Mouse (Mus musculus) ZHBTc4 (cell line): ENCODE results near the gene Ncoa6.
"Not testable (repeated sequence)": the region's sequence is repeated elsewhere in the genome, so short reads cannot be mapped to it uniquely, and the experiment has no call there.

Experiments used
- DNase-seq: peaks from one replicate; pipeline ENCODE4 v3.0.0-alpha.2; 2011; ENCODE audit warnings: low read depth, low spot score

The Ncoa6 gene

DNA sequence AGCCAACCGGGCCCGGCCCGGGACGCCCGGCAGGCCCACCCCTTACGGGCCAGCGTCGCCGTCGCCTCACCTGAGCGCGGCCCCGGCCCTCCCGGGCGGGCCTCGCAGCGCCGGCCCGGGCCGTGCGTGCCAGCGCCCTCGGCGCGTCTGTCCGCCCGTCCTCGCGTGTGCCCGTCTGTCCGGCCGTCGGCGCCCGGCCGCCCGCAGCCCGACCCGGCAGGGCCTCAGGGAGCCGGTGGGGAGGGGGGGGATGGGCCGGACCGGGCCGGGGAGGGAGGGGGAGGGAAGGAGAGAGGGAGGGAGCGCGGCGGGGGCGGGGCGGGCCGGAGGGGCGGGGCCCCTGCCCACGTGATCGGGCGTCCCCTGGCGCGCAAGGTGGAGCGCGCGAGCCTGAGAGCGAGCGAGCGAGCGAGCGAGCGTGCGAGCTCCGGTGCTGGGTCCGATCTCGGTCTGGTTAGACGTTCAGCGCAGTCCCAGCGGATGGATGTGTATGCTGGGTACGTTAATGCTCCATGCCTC lies at the start of gene Ncoa6:
Gene Ncoa6, minus strand, starts transcription at position 325 of the 519 bp plus-strand sequence.
- peak; percentile 90 for DNase-seq

DNA sequence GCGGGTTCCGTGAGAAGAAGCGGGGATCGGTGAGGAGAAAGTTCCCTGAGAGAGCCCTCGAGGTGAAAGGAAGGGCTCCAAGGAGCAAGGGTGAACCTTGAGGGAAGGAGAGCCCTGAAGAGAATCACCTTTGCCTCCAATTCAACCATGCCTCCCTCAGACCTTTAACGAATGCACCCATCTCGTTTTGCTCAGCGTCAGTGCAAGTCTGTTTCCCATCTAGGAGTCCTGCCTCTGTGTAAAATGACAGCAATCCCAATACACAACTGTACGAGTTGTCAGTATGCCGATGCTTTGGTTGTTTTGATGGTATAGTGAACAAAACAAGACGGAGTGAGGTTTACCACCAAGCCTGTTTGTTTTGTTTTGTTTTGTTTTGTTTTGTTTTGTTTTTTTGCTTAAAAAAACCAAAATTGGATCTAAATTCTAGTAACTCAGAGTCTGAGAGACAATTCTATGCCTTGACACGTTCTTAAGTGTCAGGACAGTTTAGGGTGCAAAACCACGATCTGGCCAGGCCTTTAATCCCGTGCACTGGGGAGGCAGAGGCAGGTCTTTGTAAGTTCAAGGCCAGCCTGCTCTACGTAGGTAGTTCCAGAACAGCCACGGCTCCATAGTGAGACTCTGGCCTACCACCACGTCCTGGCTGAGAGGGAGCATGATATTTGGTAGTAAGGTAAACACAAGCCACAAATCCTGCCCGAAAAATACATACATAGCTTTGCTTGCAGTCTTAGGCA lies 45.0 kb upstream of the Ncoa6 start:
- DNase-seq, result peak; percentile 17

DNA sequence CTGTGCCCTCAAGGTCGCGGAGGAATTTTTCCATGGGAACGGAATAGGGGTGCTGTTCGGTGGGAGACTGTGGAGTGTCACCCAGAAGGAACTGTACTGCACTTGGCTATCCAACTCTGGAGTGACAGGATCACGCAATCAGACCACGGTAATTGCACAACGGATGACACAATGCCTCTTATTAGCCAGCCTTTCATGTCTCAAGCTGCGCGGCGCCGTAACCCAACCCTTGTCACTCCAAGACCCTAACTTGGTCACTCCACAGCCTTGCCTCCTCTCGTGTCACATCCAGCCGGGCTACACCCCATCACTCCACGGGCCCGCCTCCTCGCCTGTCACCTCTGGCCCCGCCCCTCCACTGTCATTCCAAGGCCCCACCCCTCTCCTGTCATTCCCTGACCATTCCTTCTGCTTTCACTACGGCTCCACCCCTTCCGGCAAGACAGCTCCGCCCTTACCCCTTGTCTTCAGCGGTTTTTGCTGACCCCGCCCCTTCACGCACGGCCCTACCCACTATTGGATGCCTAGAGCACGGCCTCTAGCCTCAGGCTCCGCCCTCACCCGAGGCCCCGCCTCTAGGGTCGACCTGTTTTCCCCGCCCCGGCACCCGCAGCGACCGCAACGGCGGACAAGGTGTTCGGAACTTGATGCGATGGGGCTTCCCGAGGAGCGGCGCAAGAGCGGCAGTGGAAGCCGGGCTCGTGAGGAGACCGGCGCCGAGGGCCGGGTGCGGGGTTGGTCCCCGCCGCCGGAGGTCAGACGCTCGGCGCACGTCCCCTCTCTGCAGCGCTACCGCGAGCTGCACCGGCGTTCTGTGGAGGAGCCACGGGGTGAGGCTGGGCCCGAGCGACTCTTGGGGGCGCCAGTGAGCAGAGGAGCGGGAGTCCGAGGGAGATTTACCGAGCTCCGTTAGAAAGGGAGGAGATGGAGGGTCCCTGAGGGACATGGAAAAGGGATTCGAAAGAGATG lies 44.0 kb upstream of the Ncoa6 start, which contains the start of the genes Acss2 and Ggt7:
Gene Acss2, plus strand, starts transcription at position 494 of the 969 bp plus-strand sequence.
Gene Ggt7, minus strand, starts transcription at position 783 of the 969 bp plus-strand sequence.
- peak; percentile 99 for DNase-seq

DNA sequence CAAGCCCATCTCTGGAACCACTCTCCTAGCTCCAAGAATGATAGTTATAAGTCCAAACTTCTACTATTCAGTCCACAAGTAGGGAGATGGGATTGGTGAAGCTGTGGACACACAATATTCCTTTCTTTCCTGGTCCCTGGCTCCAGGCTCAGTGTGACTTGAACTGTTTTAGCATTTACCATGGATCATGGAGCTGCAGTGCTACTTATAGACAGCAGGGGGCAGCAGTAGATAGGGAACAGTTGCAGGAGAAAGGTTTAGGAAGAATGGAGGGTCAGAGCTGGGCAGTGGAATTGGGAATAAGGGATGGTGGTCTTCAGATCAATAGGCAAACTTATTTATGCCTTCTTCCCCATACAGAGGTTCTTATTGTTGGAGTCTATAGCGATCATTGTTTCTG lies 42.2 kb upstream of the Ncoa6 start:
- peak; percentile 58 for DNase-seq

DNA sequence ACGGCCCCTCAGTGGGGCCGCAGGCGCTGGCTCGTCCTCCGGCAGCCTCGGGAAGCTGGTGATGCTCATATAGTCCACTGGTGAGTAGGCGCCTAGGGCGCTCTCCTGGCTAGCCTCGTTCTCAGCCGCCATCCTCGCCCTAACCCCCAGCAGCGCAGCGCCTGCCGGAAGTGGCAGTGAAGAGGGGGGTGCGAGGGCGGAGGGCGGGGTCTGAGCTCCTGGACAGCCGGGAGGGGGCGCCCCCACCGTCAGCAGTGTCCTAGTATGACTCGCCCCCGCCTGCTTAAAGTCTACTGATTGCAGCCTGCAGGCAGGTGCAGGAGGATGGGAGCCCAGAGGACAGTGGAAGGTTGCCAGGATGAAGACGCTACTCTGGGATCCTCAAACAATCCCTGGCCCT lies 41.0 kb upstream of the Ncoa6 start:
- DNase-seq, result peak; percentile 64

DNA sequence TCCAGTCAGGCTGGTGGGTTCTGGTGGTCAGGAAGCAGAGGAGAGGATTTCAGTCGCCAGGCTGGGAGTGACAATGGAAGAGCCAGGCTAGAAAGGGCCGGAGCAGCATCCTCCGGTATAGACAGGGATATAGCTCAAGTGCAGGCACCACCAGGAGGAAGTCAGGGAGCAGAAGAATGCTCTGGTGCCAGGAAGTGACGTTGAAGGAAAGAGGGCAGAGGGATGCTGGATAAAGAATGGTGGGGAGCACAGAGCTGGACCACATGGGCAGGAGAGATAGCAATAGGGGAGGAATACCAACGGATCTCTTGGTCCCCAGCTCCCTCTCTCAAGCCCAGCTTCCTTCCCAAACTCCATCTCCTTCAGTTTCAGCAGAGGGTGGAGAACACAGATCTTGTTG lies 39.8 kb upstream of the Ncoa6 start:
- DNase-seq, result no peak

DNA sequence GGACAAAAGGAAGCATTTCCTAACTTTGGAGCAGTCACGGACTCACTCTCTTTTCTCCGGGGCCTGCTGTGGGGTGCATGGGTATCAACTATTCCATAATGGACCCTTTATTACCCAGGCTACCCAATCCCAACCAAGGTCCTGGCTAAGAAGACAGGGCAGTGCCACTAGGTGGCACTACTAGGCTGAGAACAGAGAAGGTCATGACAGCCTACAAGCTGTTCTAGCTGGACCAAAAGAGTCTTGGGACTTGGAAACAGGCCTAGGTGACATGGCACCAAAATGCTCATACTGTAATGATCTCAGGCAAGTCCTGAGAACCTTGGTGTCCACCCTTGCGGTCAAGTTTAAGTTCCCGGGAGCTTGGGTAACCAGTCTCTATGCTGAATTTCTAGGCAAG lies 38.8 kb upstream of the Ncoa6 start:
- DNase-seq, result peak; percentile 79

DNA sequence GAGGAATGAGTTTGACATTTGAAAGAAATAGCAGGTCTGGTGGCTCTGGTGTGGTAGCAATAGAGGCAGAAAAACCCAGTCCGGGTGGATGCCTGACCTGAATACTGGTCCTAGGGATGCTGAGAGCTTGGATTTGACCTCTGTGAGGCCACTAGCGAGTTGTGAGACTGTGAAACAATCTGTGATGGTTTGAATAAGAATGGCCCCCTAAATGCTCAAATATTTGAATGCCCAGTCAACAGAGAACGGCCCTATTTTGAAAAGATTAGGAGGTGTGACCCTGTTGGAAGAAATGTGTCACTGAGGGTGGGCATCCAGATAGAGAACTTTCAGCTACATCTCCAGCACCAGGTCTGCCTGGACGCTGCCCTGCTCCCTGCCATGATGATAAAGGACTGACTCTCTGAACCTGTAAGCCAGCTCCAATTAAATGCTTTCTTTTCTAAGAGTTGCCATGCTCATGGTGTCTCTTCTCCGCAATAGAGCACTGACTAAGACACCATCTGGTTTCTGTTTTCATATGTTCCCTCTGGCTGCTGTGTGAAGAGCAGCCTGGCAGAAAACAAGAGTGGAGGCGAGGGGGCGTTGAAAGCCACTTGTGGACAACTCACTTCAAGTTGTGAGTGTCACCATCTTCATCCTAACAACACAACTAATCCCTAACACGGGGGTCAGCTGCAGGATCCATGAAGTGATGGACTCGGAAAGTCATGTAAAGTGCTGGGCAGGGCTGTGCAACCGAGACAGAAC lies 34.2 kb upstream of the Ncoa6 start:
- peak; percentile 57 for DNase-seq

DNA sequence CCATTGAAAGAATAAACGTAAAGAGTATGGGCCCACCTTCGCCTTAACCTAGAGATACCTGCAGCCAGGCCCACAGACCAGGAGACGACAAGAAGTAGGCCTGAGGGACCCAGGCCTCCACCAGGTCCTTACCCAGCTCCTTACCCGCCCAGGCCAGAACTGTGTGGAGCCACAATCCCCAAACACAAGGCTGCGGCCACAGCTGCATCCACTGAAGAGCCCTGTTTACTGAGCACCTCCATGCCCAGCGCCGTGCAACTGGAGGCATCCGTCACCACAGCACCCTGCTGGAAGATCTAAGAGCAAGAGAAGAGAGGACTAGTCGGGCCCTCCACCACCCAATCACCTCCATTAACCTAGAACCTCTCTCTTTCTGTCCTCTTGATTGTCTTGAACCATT lies 32.1 kb upstream of the Ncoa6 start:
- peak; percentile 51 for DNase-seq

DNA sequence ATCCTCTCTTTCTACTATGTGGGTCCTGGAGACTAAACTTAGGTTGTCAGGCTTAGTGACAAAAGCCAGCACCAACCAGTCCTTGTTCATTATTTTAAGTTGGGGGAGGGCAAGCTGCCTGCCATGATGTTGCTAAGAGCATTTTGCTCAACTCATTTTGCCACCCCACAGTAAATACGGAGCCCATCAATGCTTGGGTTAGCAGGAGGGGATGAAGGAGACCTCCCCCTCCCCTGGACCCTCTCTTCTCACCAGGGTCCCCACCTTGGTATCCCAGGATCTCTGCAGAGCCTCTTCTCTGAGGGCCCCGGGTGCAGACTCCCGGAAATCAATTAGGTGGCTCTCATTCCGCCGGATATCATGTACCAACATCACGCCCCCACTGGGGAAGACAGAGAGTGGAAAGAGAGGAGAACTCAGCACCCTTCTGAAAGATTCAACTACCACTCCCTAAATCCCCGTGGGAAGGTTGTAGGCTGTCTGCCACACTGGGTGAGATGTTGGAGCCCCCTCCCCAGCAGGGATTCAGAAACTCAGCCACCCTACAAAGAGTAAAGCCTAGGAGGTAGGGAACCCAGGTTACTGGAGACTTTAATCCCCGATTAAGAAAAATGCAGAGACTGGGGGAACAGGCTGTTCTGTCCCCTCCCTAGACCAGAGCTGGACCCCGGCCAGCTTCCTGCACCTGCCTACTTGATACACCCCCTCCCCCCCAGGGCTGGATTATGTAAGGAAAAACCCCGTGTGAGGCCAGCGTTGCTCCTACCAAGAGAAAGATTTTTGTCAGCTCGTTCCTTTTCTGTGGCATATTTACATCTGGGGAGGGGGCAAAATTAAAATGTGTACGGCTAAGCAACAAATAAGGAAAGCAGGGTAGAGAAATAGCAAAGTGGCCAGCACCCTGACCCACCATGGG lies 31.0 kb upstream of the Ncoa6 start:
- DNase-seq, result no peak

DNA sequence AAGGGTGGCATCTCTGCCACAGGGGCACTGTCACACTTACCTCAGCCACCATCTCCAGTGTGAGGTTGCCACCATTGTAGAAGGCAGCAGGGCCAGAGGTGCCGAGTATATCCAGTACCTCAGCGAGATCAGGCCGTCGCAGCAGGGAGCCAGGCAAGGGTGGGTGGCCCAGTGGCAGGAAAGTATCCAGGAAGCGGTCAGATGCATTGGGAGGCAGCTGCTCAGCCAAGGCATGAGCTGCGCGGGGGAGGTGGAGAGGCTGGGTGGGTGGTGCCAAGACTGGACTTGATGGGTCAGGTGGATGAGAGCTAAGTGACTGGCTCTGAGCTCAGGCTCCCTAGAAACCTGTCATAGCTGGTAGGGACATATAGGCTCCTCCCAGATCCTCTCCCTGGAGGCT lies 28.9 kb upstream of the Ncoa6 start:
- DNase-seq, result peak; percentile 28

DNA sequence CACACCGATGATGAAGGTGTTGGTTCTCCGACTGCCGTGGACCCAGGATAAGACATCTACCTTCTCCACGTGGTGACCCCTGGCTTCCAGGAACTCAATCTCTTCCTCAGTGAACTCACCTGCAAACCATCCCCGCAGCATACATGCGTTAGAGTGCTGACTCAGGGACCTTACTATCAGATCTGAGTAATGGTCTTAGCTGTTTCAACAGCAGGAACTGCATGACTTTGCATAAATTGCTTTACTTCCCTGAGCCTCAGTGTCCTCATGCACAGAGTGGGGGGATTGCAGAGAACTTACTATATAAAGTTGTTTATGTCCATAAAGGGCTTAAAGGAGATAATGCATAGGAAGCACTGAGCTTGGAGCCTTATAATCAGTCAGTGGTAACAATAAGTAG lies 17.3 kb upstream of the Ncoa6 start:
- no peak for DNase-seq

DNA sequence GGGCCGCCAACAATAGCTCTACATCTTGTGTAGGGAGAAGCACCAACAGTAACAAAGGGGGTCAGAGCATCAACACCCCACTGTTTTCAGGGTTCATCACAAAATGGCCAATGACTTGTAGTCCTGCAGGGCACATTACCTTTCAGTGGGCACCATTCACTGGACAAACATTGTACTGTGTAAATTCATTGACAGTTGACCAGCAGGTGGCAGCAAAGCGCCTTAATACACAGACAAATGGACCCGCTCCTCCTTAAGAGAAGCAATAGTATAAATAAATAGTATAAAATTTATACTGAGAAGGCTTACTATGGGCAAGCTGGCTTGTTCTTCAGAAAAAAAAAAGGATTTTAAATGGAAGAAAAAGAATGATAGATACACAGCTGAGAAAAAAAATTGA lies 8.3 kb upstream of the Ncoa6 start:
- DNase-seq, result peak; percentile 84

DNA sequence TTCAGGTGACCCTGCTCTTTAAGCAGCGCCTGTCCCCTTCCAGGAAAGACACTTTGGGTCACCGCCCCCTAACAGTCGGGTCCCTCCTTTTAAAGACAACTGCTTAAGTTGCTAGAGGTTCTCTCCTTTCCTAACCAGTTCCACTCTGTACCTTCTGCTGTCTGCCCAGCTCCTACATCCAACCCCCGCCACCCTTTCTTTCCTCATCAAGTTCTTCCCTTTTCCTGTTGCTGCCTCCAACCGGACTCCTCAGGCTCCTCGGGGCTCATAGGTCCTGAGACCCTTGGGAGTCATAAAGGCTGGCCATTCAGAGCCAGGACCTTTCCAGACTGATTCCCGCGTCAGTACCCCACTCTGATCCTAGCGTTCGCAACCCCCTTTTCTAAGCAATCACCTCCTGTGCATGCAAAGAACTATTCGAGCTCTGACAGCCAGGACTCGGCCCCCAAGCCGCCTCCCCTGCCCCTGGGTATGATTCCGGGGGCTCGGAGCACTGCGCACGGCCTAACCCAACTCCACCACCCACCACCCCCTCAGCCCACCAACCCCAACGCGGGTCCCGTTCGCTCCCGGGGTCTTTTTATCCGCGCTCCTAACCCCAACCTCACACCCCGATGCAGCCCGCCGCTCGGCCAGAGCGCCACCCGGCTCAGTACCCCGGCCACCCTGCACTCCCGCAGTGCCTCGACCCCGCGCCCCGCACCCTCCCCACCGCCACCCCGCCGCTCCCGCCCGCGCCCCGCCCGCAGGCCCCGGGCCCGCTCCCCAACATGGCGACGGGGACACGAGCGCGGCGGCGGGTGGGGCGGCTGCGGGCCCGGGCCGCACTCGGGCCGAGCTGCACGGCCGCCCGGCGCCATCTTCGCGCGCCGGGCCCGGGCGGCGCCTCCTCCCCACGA lies 774 bp downstream of the Ncoa6 start:
- peak; percentile 74 for DNase-seq

DNA sequence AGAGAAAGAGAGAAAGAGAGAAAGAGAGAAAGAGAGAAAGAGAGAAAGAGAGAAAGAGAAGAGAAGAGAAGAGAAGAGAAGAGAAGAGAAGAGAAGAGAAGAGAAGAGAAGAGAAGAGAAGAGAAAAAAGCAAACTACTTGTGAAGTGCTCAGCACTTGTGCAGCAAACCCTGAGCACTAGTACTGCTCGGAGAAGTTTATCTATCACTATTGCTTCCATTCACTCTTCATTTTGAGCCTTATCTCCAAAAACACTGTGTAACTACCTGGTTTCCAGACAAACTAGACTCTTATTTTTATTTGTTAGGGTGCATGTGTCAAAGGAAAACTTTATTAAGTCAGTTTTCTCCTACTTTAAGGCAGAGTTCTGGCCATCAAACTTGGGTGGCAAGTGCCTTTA lies 6.8 kb downstream of the Ncoa6 start:
- no peak for DNase-seq

DNA sequence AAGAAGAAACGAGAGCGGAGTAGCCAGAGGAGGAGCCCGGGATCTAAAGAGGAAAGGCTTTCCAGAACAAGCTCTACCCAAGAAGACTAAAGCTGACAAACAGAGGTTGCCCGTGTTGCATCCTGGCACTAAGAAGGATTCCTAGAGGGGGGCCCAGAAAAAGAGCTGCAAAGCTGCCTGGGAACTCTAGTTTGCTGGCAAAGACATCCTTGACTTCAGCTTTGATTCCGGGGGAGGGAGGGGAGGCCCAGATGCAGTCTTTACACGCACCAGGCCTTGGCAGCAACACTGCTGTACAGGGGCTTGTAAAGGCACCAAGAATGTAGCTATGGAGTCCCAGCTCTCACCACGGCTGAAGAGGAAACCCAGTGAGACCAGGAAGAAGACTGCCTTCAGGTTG lies 20.1 kb downstream of the Ncoa6 start:
- no peak for DNase-seq

DNA sequence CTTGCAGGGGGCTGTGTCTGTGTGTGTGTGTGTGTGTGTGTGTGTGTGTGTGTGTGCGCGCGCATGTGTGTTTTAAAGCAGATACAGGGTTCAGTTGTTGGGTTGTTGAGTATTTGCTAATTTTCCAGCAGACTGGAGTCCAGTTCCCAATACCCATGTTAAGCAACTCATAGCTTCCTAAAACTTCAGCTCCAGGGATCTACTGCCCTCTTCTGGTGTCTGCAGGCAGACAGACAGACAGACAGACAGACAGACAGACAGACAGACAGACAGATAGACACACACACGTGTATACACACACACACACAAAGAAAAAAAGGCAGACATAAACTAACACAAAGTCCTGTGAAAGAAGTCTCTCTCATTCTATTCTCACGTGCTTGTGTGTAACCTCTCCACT lies 22.4 kb downstream of the Ncoa6 start:
- DNase-seq, result peak; percentile 12

DNA sequence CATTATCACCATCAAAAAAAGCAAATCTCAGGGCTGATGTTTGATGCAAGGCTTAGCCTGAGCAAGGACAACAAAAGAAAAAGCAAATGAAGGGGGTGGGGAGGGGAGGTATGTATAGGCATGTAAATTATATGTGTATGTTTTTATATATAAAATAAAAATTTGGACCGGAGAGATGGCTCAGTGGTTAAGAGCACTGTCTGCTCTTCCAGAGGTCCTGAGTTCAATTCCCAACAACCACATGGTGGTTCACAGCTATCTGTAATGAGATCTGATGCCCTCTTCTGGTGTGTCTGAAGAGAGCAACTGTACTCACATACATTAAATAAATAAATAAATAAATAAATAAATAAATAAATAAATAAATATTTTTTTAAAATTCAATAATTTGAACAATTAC lies 25.8 kb downstream of the Ncoa6 start:
- not testable (repeated sequence) for DNase-seq

DNA sequence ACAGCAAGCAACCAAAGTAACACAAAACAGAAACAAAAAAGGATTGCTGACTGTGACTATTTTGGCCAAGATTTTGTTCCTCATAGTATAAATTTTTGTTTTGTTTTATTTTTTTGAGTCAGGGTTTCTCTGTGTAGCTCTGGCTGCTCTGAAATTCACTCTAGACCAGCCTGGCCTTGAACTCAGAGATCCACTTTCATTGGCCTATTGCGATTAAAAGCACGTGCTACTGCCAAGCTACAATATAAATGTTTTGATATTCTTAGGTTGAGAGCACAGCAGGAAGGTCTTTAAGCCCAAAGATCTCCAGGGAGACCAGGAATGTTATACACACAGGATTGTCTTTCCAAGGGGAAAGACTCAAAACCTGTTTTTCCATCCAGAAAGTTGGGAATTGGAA lies 30.2 kb downstream of the Ncoa6 start:
- no peak for DNase-seq
